Mouse (Mus musculus): Measurements from ENCODE around the gene Vmn2r7.

- TF ChIP-seq CTCF (conservative IDR thresholded peaks at IDR 0.05 in 1 of 2, IDR thresholded peaks at IDR 0.05 in 1 of 2; ENCODE audit: low read depth in 2 of 2, low read length in 2 of 2), result no peak
- TF ChIP-seq TBP (conservative IDR thresholded peaks at IDR 0.05; ENCODE audit: low read depth, low read length), result no peak
Measured at GRCm38 (mm10) chr3:64831134-64831533, 13.4 kb downstream of the Vmn2r7 start.

Data from CH12.LX (cell line).